Comparison of ENCODE assay signal across 8 mouse cellular contexts in the genomic region with DNA sequence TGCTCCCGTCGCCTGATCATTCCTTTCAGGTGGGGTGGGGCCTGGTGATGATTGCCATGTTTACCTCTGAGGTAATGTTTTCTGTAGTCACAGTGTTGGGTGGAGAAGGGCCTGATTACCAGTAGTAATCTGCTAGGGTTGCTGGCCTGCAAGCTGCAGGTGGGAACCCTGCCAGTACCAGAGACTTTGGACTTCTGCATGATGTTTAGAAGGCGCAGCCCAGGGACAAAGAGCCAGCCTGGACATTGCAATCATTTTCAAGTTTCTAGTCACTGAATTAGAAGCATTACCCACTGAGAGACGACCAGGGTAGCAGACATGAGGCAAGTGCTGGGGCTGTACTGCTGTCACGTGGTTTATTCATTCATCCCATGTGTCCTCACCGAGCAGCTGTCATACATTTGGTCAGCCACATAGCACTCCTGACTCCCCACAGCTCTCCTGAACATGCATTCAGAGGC.
DNase-seq lines count a peak whose midpoint lies in the region; ATAC-seq and TF ChIP-seq lines count a peak whose summit lies in the region.
"Had no signal": no experiment of that assay in that cellular context is flagged by ENCODE, and none has a peak within 500 bp of the region (broad histone marks: within the 10 kb centered on the region; RNA-seq: fewer than 3 reads in every experiment).

No protein-coding gene starts in this region.

- no peaks in the 10 kb centered on the region; the same call in 1 of the 2 replicates for H3K4me1 ChIP-seq in heart, postnatal 0 days (ENCODE audit: control insufficient read depth, insufficient read depth)
- H3K4me1 ChIP-seq in limb, embryonic 15.5 days: peaks cover 8% of the 10 kb centered on the region; the same call in 1 of the 2 replicates

- no peaks in the 10 kb centered on the region for H3K9me3 ChIP-seq in heart, postnatal 0 days (replicated peaks; ENCODE audit: control insufficient read depth, low read length)
- H3K9me3 ChIP-seq in limb, embryonic 15.5 days: no peaks in the 10 kb centered on the region

- H3K36me3 ChIP-seq in heart, postnatal 0 days (replicated peaks; ENCODE audit: control insufficient read depth, insufficient read depth, low read length): no peaks in the 10 kb centered on the region
- no peaks in the 10 kb centered on the region for H3K36me3 ChIP-seq in limb, embryonic 15.5 days

- H3K27ac ChIP-seq in heart, postnatal 0 days (ENCODE audit: low read depth): no peak overlapping the region
- H3K27ac ChIP-seq in limb, embryonic 15.5 days: 0 out of 2 replicates have a peak overlapping the region, but pooled peaks have one; percentile 28

- no peak overlapping the region for H3K9ac ChIP-seq in heart, postnatal 0 days (replicated peaks; ENCODE audit: low read depth, low read length)
- no peak overlapping the region for H3K9ac ChIP-seq in limb, embryonic 15.5 days

- 54% methylated on average over 6 of the region's 6 CpGs for WGBS in heart, postnatal 0 days
- 51% methylated on average over 6 of the region's 6 CpGs for WGBS in limb, embryonic 15.5 days

- H3K4me2 ChIP-seq in heart, postnatal 0 days (ENCODE audit: low read depth, low read length): no peak overlapping the region
- no peak overlapping the region for H3K4me2 ChIP-seq in limb, embryonic 15.5 days

- no peaks in the 10 kb centered on the region for H3K27me3 ChIP-seq in heart, postnatal 0 days (ENCODE audit: control insufficient read depth, insufficient read depth, low read length)
- H3K27me3 ChIP-seq in limb, embryonic 15.5 days: no peaks in the 10 kb centered on the region

- 0 out of 2 replicates have a peak, but pooled peaks have one; percentile 36 for ATAC-seq in heart, postnatal 0 days (ENCODE audit: insufficient read depth, low read depth)
- ATAC-seq in limb, embryonic 15.5 days (ENCODE audit: insufficient number of reproducible peaks, low FRiP score, low TSS enrichment, low read depth): 0 out of 2 replicates have a peak, but pooled peaks have one; percentile 52

- peak; percentile 62 for DNase-seq in urinary bladder, postnatal 14 days (ENCODE audit: low spot score)
- no peak for DNase-seq in urinary bladder, postnatal 25 days (ENCODE audit: low spot score)
- no peak for DNase-seq in heart, postnatal 0 days (ENCODE audit: low spot score)
- DNase-seq in neural tube, embryonic 10.5 days (ENCODE audit: extremely low spot score, low spot score): no peak
- no peak for DNase-seq in frontal cortex, adult 2 months (ENCODE audit: extremely low spot score in 1 of 2, low spot score in 1 of 2)
- no peak for DNase-seq in urinary bladder, adult 2 months (ENCODE audit: low spot score)
- DNase-seq: right cerebral cortex, adult 18-20 months had no signal

- TF ChIP-seq CTCF in heart, postnatal 0 days (IDR thresholded peaks at IDR 0.05; ENCODE audit: low read depth): no peak

- no peak for TF ChIP-seq EP300 in heart, postnatal 0 days (IDR thresholded peaks at IDR 0.05; ENCODE audit: low read depth)

- H3K4me3 ChIP-seq in heart, postnatal 0 days (ENCODE audit: low read depth, low read length): no peak overlapping the region
- H3K4me3 ChIP-seq in limb, embryonic 15.5 days: no peak overlapping the region
